Mouse (Mus musculus) testis, adult 2 months (tissue): Measurements from ENCODE around the gene Ints7.

Source experiments
- CTCF ChIP-seq: fragments of 200-500 bp; IDR thresholded peaks from 2 replicates; pipeline ENCODE4 v1.5.1; 2012; ENCODE audit warnings: low read depth, mild to moderate bottlenecking, inconsistent platforms, low read length, moderate library complexity; ENCODE audit not compliant: control insufficient read depth, insufficient read depth, insufficient replicate concordance
- POLR2A ChIP-seq: fragments of 200-500 bp; IDR thresholded peaks from 2 replicates; pipeline ENCODE4 v1.6.1; 2012; ENCODE audit warnings: low read depth, mild to moderate bottlenecking, inconsistent platforms, low read length, moderate library complexity; ENCODE audit not compliant: control insufficient read depth

GRCm38 (mm10) chr1:191632511-191633095, 57.2 kb downstream of the Ints7 start:
- TF ChIP-seq CTCF (no peak), POLR2A (no peak)
